Mouse (Mus musculus) neural tube, embryonic 12.5 days (tissue): ENCODE results near the gene Rnf180. TPM values are rescaled to one million over a fixed set of nuclear protein-coding genes. Genes with fewer than 3 reads are reported as not detected.

Experiments
- ATAC-seq: fragments of 200-750 bp; cut with Nextera tagmentation; 2 replicates; pipeline ENCODE4 v1.8.0; 2017; ENCODE audit warnings: low read depth, mild to moderate bottlenecking, moderate TSS enrichment, moderate library complexity; ENCODE audit not compliant: low FRiP score
- H3K27ac ChIP-seq: fragments of 300-500 bp; sonication (generic); 2 replicates; pipeline ENCODE4 v1.5.1; 2016
- H3K27me3 ChIP-seq: fragments of 300-500 bp; sonication (generic); replicated peaks from 2 replicates; pipeline ENCODE4 v1.6.1; 2016; ENCODE audit warnings: mild to moderate bottlenecking
- H3K36me3 ChIP-seq: fragments of 300-500 bp; sonication (generic); 2 replicates; pipeline ENCODE4 v1.6.1; 2016; ENCODE audit warnings: mild to moderate bottlenecking
- H3K4me1 ChIP-seq: fragments of 300-500 bp; sonication (generic); 2 replicates; pipeline ENCODE4 v1.6.1; 2016
- H3K4me2 ChIP-seq: fragments of 300-500 bp; sonication (generic); replicated peaks from 2 replicates; pipeline ENCODE4 v1.6.1; 2016; ENCODE audit warnings: mild to moderate bottlenecking
- H3K4me3 ChIP-seq: fragments of 300-500 bp; sonication (generic); 2 replicates; pipeline ENCODE4 v1.5.1; 2016
- H3K9ac ChIP-seq: fragments of 300-500 bp; sonication (generic); 2 replicates; pipeline ENCODE4 v1.6.1; 2016; ENCODE audit warnings: mild to moderate bottlenecking
- H3K9me3 ChIP-seq: fragments of 300-500 bp; sonication (generic); 2 replicates; pipeline ENCODE4 v1.6.1; 2016; ENCODE audit warnings: mild to moderate bottlenecking
- WGBS: fragments of 180-500 bp; shearing (Covaris S2); methylation state at CpG from one replicate; pipeline ENCODE4 v1.1.7; 2016; 5-methylcytosine and 5-hydroxymethylcytosine counted together
- polyA plus RNA-seq: library from polyadenylated mRNA; unstranded; fragments of >200 nt; fragmentation: Nextera tagmentation; extraction: Ambion mirVana; gene quantifications from 2 replicates; pipeline ENCODE4 v1.2.1, GENCODE M21; 2016

The Rnf180 gene
- polyA plus RNA-seq, 1 experiment from 2014 or later = 13.0 TPM

- peak; percentile 19; the same call in 1 of the 2 replicates for ATAC-seq
- Histone ChIP-seq H3K36me3 (peaks cover 5% of the 10 kb centered on the region; the same call in 1 of the 2 replicates), H3K27ac (no peak overlapping the region), H3K4me1 (peaks cover 13% of the 10 kb centered on the region), H3K27me3 (no peaks in the 10 kb centered on the region), H3K9me3 (no peaks in the 10 kb centered on the region), H3K4me2 (peak overlapping the region; percentile 28; the same call in 1 of the 2 replicates), H3K9ac (no peak overlapping the region), H3K4me3 (no peak overlapping the region)
- 41% methylated on average over 4 of the region's 4 CpGs for WGBS
Observed at GRCm38 (mm10) chr13:105291816-105292215, 2.8 kb downstream of the Rnf180 start.

- Histone ChIP-seq H3K4me2 (no peak overlapping the region), H3K27me3 (no peaks in the 10 kb centered on the region), H3K9ac (no peak overlapping the region), H3K9me3 (no peaks in the 10 kb centered on the region), H3K4me3 (no peak overlapping the region), H3K4me1 (peaks cover 13% of the 10 kb centered on the region), H3K27ac (no peak overlapping the region), H3K36me3 (peaks cover 5% of the 10 kb centered on the region; the same call in 1 of the 2 replicates)
- WGBS = 84% methylated on average over 2 of the region's 2 CpGs
- no peak for ATAC-seq
Observed at GRCm38 (mm10) chr13:105290594-105290993, 4.0 kb downstream of the Rnf180 start.

GRCm38 (mm10) chr13:105290021-105290420, 4.6 kb downstream of the Rnf180 start:
- Histone ChIP-seq H3K9me3 (no peaks in the 10 kb centered on the region), H3K9ac (no peak overlapping the region), H3K36me3 (peaks cover 5% of the 10 kb centered on the region; the same call in 1 of the 2 replicates), H3K27me3 (no peaks in the 10 kb centered on the region), H3K4me1 (peaks cover 13% of the 10 kb centered on the region), H3K4me3 (no peak overlapping the region), H3K27ac (no peak overlapping the region), H3K4me2 (no peak overlapping the region)
- 90% methylated on average over 5 of the region's 5 CpGs for WGBS
- no peak for ATAC-seq

GRCm38 (mm10) chr13:105279397-105280018, 15.1 kb downstream of the Rnf180 start:
- Histone ChIP-seq H3K9ac (no peak overlapping the region), H3K4me3 (no peak overlapping the region), H3K9me3 (no peaks in the 10 kb centered on the region), H3K4me2 (no peak overlapping the region), H3K27ac (no peak overlapping the region), H3K36me3 (no peaks in the 10 kb centered on the region), H3K4me1 (no peaks in the 10 kb centered on the region), H3K27me3 (no peaks in the 10 kb centered on the region)
- ATAC-seq = no peak
- 36% methylated on average over 8 of the region's 8 CpGs for WGBS

GRCm38 (mm10) chr13:105270394-105271094, 24.1 kb downstream of the Rnf180 start:
- H3K4me3 ChIP-seq = no peak overlapping the region
- 93% methylated on average over 8 of the region's 8 CpGs for WGBS
- no peak overlapping the region for H3K27ac ChIP-seq
- no peak overlapping the region for H3K4me2 ChIP-seq
- no peak for ATAC-seq
- H3K9ac ChIP-seq = no peak overlapping the region
- H3K36me3 ChIP-seq = peaks cover 8% of the 10 kb centered on the region
- no peaks in the 10 kb centered on the region for H3K27me3 ChIP-seq
- H3K4me1 ChIP-seq = no peaks in the 10 kb centered on the region
- H3K9me3 ChIP-seq = peaks cover 12% of the 10 kb centered on the region

- Histone ChIP-seq H3K4me3 (no peak overlapping the region), H3K4me2 (no peak overlapping the region), H3K27ac (no peak overlapping the region), H3K27me3 (no peaks in the 10 kb centered on the region), H3K4me1 (no peaks in the 10 kb centered on the region), H3K36me3 (peaks cover 2% of the 10 kb centered on the region), H3K9me3 (peaks cover 2% of the 10 kb centered on the region), H3K9ac (no peak overlapping the region)
- no peak for ATAC-seq
- 90% methylated on average over 6 of the region's 6 CpGs for WGBS
Observed at GRCm38 (mm10) chr13:105267464-105267863, 27.2 kb downstream of the Rnf180 start.

- Histone ChIP-seq H3K4me1 (no peaks in the 10 kb centered on the region), H3K27me3 (no peaks in the 10 kb centered on the region), H3K4me2 (no peak overlapping the region), H3K4me3 (no peak overlapping the region), H3K9ac (no peak overlapping the region), H3K36me3 (no peaks in the 10 kb centered on the region), H3K9me3 (no peaks in the 10 kb centered on the region), H3K27ac (no peak overlapping the region)
- 66% methylated on average over 3 of the region's 3 CpGs for WGBS
- ATAC-seq = peak; percentile 48; the same call in 1 of the 2 replicates
Observed at GRCm38 (mm10) chr13:105266746-105267145, 27.9 kb downstream of the Rnf180 start.

GRCm38 (mm10) chr13:105256757-105257433, 37.7 kb downstream of the Rnf180 start:
- Histone ChIP-seq H3K27ac (no peak overlapping the region), H3K4me3 (no peak overlapping the region), H3K4me2 (no peak overlapping the region), H3K9ac (no peak overlapping the region), H3K4me1 (peaks cover 9% of the 10 kb centered on the region; the same call in 1 of the 2 replicates), H3K9me3 (no peaks in the 10 kb centered on the region), H3K27me3 (no peaks in the 10 kb centered on the region), H3K36me3 (no peaks in the 10 kb centered on the region)
- WGBS = 30% methylated on average over 4 of the region's 4 CpGs
- ATAC-seq = peak; percentile 83

- Histone ChIP-seq H3K4me3 (no peak overlapping the region), H3K27ac (no peak overlapping the region), H3K9ac (no peak overlapping the region), H3K4me1 (peaks cover 19% of the 10 kb centered on the region; the same call in 1 of the 2 replicates), H3K27me3 (no peaks in the 10 kb centered on the region), H3K36me3 (0 out of 2 replicates have a peak, but pooled peaks cover 2% of the 10 kb centered on the region), H3K4me2 (peak overlapping the region; percentile 7; the same call in 1 of the 2 replicates), H3K9me3 (no peaks in the 10 kb centered on the region)
- peak; percentile 49; the same call in 1 of the 2 replicates for ATAC-seq
- WGBS = 52% methylated on average over 4 of the region's 4 CpGs
Observed at GRCm38 (mm10) chr13:105250767-105251166, 43.8 kb downstream of the Rnf180 start.

GRCm38 (mm10) chr13:105250264-105250663, 44.4 kb downstream of the Rnf180 start:
- Histone ChIP-seq H3K4me3 (no peak overlapping the region), H3K4me2 (peak overlapping the region; percentile 43), H3K27ac (peak overlapping the region; percentile 20; the same call in 1 of the 2 replicates), H3K4me1 (peaks cover 19% of the 10 kb centered on the region; the same call in 1 of the 2 replicates), H3K36me3 (0 out of 2 replicates have a peak, but pooled peaks cover 4% of the 10 kb centered on the region), H3K9ac (no peak overlapping the region), H3K27me3 (no peaks in the 10 kb centered on the region), H3K9me3 (no peaks in the 10 kb centered on the region)
- peak; percentile 57 for ATAC-seq
- 38% methylated on average over 9 of the region's 9 CpGs for WGBS

- Histone ChIP-seq H3K27ac (no peak overlapping the region; the same call in 1 of the 2 replicates), H3K4me2 (peak overlapping the region; percentile 43), H3K9me3 (no peaks in the 10 kb centered on the region), H3K4me3 (no peak overlapping the region), H3K27me3 (no peaks in the 10 kb centered on the region), H3K9ac (no peak overlapping the region), H3K36me3 (0 out of 2 replicates have a peak, but pooled peaks cover 4% of the 10 kb centered on the region), H3K4me1 (peaks cover 19% of the 10 kb centered on the region; the same call in 1 of the 2 replicates)
- peak; percentile 34 for ATAC-seq
- WGBS = 64% methylated on average over 14 of the region's 14 CpGs
Observed at GRCm38 (mm10) chr13:105249599-105249998, 45.0 kb downstream of the Rnf180 start.

- Histone ChIP-seq H3K4me3 (no peak overlapping the region), H3K9me3 (no peaks in the 10 kb centered on the region), H3K27ac (no peak overlapping the region), H3K4me2 (peak overlapping the region; percentile 35; the same call in 1 of the 2 replicates), H3K4me1 (peaks cover 19% of the 10 kb centered on the region; the same call in 1 of the 2 replicates), H3K9ac (no peak overlapping the region), H3K36me3 (0 out of 2 replicates have a peak, but pooled peaks cover 4% of the 10 kb centered on the region), H3K27me3 (no peaks in the 10 kb centered on the region)
- ATAC-seq = no peak
- WGBS = 89% methylated on average over 6 of the region's 6 CpGs
Observed at GRCm38 (mm10) chr13:105247691-105248090, 46.9 kb downstream of the Rnf180 start.
